29 mouse cellular contexts compared by ENCODE assay signal in the genomic region with DNA sequence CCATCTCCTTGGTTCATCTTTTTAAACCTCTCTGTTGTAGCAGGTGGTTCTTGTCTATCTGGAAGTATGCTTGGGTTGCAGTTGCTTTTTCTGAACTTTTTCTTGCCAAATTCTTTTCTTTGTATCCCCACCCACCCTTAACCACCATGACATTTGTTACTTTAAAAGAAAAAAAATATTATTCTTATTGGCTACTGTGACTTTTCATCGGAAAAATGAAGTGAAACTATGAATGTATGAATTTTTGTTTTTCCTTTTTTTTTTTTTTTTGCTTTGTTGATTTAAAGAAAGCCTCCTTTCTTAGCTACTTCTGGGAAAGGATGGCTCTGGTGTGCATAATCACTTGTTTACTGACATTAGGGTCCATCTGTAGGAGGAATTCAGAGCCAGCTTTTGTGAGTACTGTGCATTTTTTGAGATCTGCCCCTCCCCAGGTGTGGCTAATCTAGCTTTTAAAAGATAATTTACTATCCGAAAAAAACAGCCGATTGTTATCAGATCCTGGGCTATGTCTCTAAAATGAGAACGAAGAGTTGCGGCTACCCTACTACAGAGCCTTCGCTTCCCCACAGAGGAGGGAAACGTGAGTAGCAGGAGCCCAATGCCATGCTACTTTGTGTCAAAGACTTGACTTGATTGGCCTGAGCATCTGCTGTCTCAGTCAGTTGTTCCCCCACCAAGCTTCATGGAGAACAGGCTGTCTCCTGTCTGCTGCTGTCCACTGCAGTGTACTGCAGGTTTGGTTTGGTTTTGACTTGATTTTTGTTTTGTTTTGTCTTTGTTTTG. TPM values are rescaled to one million over a fixed set of nuclear protein-coding genes. Genes with fewer than 3 reads are reported as not detected.
DNase-seq lines count a peak whose midpoint lies in the region; ATAC-seq lines count a peak whose summit lies in the region.
"Had no signal": no experiment of that assay in that cellular context is flagged by ENCODE, and none has a peak within 500 bp of the region (broad histone marks: within the 10 kb centered on the region; RNA-seq: fewer than 3 reads in every experiment).

No protein-coding gene starts in this region.

- no peaks in the 10 kb centered on the region for H3K36me3 ChIP-seq in midbrain, embryonic 11.5 days (ENCODE audit: control insufficient read depth, insufficient read depth, low read length)
- no peaks in the 10 kb centered on the region for H3K36me3 ChIP-seq in midbrain, embryonic 15.5 days (replicated peaks)
- H3K36me3 ChIP-seq: embryonic facial prominence, embryonic 13.5 days; forebrain, embryonic 12.5 days; heart, embryonic 10.5 days; hindbrain, embryonic 12.5 days; kidney, embryonic 15.5 days; liver, embryonic 15.5 days; lung, embryonic 15.5 days; midbrain, embryonic 12.5 days; neural tube, embryonic 15.5 days had no signal

- H3K4me3 ChIP-seq in midbrain, embryonic 11.5 days (ENCODE audit: low read depth, low read length) = no peak overlapping the region
- H3K4me3 ChIP-seq in midbrain, embryonic 15.5 days = no peak overlapping the region
- H3K4me3 ChIP-seq: embryonic facial prominence, embryonic 13.5 days; forebrain, embryonic 12.5 days; heart, embryonic 10.5 days; hindbrain, embryonic 12.5 days; kidney, embryonic 15.5 days; layer of hippocampus, adult 2 months; liver, embryonic 15.5 days; lung, embryonic 15.5 days; midbrain, embryonic 12.5 days; neural tube, embryonic 15.5 days had no signal

- no peaks in the 10 kb centered on the region for H3K27me3 ChIP-seq in midbrain, embryonic 11.5 days (ENCODE audit: control insufficient read depth, insufficient read depth, low read length)
- no peaks in the 10 kb centered on the region for H3K27me3 ChIP-seq in midbrain, embryonic 15.5 days (replicated peaks)
- H3K27me3 ChIP-seq: embryonic facial prominence, embryonic 13.5 days; hindbrain, embryonic 12.5 days; kidney, embryonic 15.5 days; lung, embryonic 15.5 days; midbrain, embryonic 12.5 days; neural tube, embryonic 15.5 days had no signal

- H3K9me3 ChIP-seq in midbrain, embryonic 11.5 days (ENCODE audit: control insufficient read depth, low read length) = no peaks in the 10 kb centered on the region
- no peaks in the 10 kb centered on the region for H3K9me3 ChIP-seq in midbrain, embryonic 15.5 days
- H3K9me3 ChIP-seq: embryonic facial prominence, embryonic 13.5 days; forebrain, embryonic 12.5 days; heart, embryonic 10.5 days; hindbrain, embryonic 12.5 days; kidney, embryonic 15.5 days; liver, embryonic 15.5 days; lung, embryonic 15.5 days; midbrain, embryonic 12.5 days; neural tube, embryonic 15.5 days had no signal

- H3K27ac ChIP-seq in midbrain, embryonic 11.5 days (ENCODE audit: low read depth, low read length) = no peak overlapping the region
- H3K27ac ChIP-seq in midbrain, embryonic 15.5 days = no peak overlapping the region
- H3K27ac ChIP-seq: embryonic facial prominence, embryonic 13.5 days; forebrain, embryonic 12.5 days; heart, embryonic 10.5 days; hindbrain, embryonic 12.5 days; kidney, embryonic 15.5 days; layer of hippocampus, adult 2 months; liver, embryonic 15.5 days; lung, embryonic 15.5 days; midbrain, embryonic 12.5 days; neural tube, embryonic 15.5 days had no signal

- 70% methylated on average over 7 of the region's 7 CpGs for WGBS in midbrain, embryonic 11.5 days
- WGBS in midbrain, embryonic 15.5 days = 71% methylated on average over 7 of the region's 7 CpGs

- H3K9ac ChIP-seq in midbrain, embryonic 11.5 days (ENCODE audit: low read length) = no peak overlapping the region
- no peak overlapping the region for H3K9ac ChIP-seq in midbrain, embryonic 15.5 days
- H3K9ac ChIP-seq: embryonic facial prominence, embryonic 13.5 days; forebrain, embryonic 12.5 days; hindbrain, embryonic 12.5 days; kidney, embryonic 15.5 days; liver, embryonic 15.5 days; lung, embryonic 15.5 days; midbrain, embryonic 12.5 days; neural tube, embryonic 15.5 days had no signal

- no peak overlapping the region for H3K4me2 ChIP-seq in midbrain, embryonic 11.5 days
- no peak overlapping the region for H3K4me2 ChIP-seq in midbrain, embryonic 15.5 days
- H3K4me2 ChIP-seq: embryonic facial prominence, embryonic 13.5 days; forebrain, embryonic 12.5 days; hindbrain, embryonic 12.5 days; kidney, embryonic 15.5 days; liver, embryonic 15.5 days; lung, embryonic 15.5 days; midbrain, embryonic 12.5 days; neural tube, embryonic 15.5 days had no signal

- ATAC-seq in midbrain, embryonic 11.5 days (ENCODE audit: low FRiP score) = no peak
- no peak for ATAC-seq in midbrain, embryonic 15.5 days (replicated peaks)
- ATAC-seq in monocyte, adult 5-6 weeks (replicated peaks; ENCODE audit: insufficient number of reproducible peaks, low FRiP score, low TSS enrichment, poor library complexity, severe bottlenecking) = 0 out of 2 replicates have a peak, but pooled peaks have one; percentile 23

- no peaks in the 10 kb centered on the region for H3K4me1 ChIP-seq in midbrain, embryonic 11.5 days (ENCODE audit: control insufficient read depth, insufficient read depth, low read length)
- peaks cover 7% of the 10 kb centered on the region; the same call in 1 of the 2 replicates for H3K4me1 ChIP-seq in midbrain, embryonic 15.5 days
- H3K4me1 ChIP-seq: heart, embryonic 10.5 days had no signal

- DNase-seq in embryo, embryonic 11 days = peak; percentile 5
- no peak for DNase-seq in embryo, embryonic 10 days (ENCODE audit: low spot score)
- peak; percentile 78 for DNase-seq in midbrain, embryonic 11.5 days (ENCODE audit: low spot score, missing footprints)
- peak; percentile 54 for DNase-seq in R1 (ENCODE audit: low read depth, low spot score)
- DNase-seq in spleen, postnatal 36 days (ENCODE audit: low spot score in 2 of 2) = no peak
- DNase-seq in lung, adult 18-20 months = no peak
- DNase-seq: adrenal gland, postnatal 10 days; cerebellum, adult 8-10 months; cerebellum, postnatal 25 days; gastrocnemius, postnatal 14 days; heart, postnatal 36 days; kidney, adult 11 months; kidney, postnatal 36 days; left cerebral cortex, postnatal 4 days; retina, postnatal 1 day; right cerebral cortex, postnatal 14 days; thymus, postnatal 4 days had no signal

RNA-seq across cellular contexts. Expression of gene Tet2, which starts 4.6 kb away (rescaled TPM):
- 15.0 and 16.3 TPM in 2 replicates for polyA plus RNA-seq in midbrain, embryonic 11.5 days (2014; fragmentation: Nextera tagmentation; extraction: Ambion mirVana)
- 23.0 and 25.4 TPM in 2 replicates for polyA plus RNA-seq in midbrain, embryonic 15.5 days (2015; fragmentation: Nextera tagmentation; extraction: Ambion mirVana)
- total RNA-seq in monocyte, adult 5-6 weeks (2017) = 123 to 203 TPM (median 135 TPM) in 3 replicates

Comparison
In these comparisons a context has a peak if more than half of its experiments do, and no peak if none do; other contexts are left out.
1. DNase-seq: peak in embryo, embryonic 11 days (single experiment), midbrain, embryonic 11.5 days (single experiment) and R1 (single experiment); none in embryo, embryonic 10 days (single experiment), spleen, postnatal 36 days (0 of 2) and lung, adult 18-20 months (0 of 2).